Mouse (Mus musculus) cerebellum, postnatal 10 days (tissue): ENCODE measurements around the gene Khk.

Source experiments
- DNase-seq, 2 experiments: peaks; one replicate each; pipeline ENCODE4 v3.0.0; 2021; ENCODE audit warnings: mixed read lengths in 2 of 2

The Khk gene

GRCm38 (mm10) chr5:30974870-30975656 is 53.8 kb downstream of the Khk start:
- peak; percentile 49 to 52 for DNase-seq
